Mouse (Mus musculus): ENCODE results near the gene Exosc8.
"Not testable (repeated sequence)": the region's sequence is repeated elsewhere in the genome, so short reads cannot be mapped to it uniquely, and the experiment has no call there.

The Exosc8 gene

GRCm38 (mm10) chr3:54734411-54735246 lies 564 bp downstream of the Exosc8 start:
- DNase-seq: peak; percentile 82 to 84

DNA sequence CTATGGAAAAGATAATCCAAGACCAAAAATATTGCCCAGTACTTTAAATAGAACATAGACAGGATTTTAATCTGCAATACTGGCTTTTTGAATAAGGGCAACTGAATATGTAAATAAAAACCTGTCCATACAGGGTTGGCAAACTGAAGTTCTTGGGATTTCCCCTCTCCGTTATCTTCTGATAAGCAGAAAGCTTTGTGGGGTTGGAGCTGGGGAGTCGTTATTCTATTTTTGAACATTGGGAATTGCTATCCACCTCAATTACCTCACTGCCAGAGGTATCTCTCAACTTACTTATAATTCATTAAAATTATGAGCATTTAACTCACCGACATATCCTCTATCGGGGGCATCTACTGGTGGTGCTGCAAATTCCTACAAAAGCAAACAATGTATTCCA lies 2.8 kb downstream of the Exosc8 start:
- no peak for DNase-seq

- DNase-seq: no peak
Measured at GRCm38 (mm10) chr3:54731626-54732150, 3.5 kb downstream of the Exosc8 start.

GRCm38 (mm10) chr3:54728100-54728499 lies 7.1 kb downstream of the Exosc8 start:
- DNase-seq: no peak

DNA sequence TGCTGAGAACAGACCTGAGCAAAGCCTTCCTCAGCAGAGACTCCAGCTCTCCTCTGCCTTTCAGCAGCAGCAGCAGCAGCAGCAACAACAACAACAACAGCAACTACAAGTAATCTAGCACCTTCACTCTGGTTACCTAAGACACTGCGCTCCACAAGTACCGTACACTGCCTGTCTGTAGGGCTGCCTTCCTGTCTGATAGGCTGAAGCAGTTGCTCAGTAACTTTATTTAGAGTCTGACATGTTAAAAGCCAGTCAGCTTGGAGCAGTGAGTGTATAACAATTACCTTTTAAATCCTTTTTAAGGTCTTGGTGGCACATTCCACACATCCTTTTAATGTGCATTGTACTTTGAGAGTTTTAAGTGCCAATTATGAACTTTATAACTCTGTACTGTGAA lies 7.6 kb downstream of the Exosc8 start:
- DNase-seq: no peak

- DNase-seq: no peak
Measured at GRCm38 (mm10) chr3:54725344-54725743, 9.8 kb downstream of the Exosc8 start.

DNA sequence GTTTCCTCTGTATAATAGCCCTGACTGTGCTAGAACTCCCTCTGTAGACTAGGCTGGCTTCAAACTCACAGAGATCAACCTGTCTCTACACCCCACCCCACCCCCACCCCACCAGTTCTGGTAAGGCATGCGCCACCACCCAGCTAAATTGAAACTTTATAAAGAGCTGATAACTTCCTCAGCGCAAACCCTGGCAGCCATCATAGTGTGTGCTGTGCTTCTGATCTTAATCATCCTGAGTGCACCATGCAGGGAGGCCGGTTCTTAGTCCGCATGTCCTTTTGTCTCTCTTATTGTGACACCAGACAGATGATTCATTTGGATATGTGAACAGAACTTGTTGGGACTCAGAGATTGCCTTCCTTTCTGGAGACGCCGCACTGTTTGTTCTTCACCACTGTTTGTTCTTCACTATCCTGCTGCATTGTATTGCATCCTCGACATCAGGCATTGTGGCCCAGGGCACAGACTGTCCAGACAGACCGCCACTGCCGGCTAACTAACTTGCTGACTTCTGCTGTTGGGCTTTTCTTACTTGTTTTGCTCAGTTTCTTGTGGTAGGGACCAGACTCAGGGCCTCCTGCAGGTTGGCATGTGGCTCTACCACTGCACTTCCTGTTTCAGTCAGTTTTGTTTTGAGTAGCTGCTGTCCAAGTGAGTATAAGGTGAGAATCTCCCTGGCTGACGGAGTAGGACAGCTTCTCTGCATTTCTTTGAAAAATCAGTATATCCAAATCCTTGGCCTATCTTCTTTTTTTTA lies 11.3 kb downstream of the Exosc8 start:
- DNase-seq: peak in 1 of 2 experiments; percentile 9

- no peak for DNase-seq
Measured at GRCm38 (mm10) chr3:54718947-54719346, 16.2 kb downstream of the Exosc8 start.

- no peak for DNase-seq
Measured at GRCm38 (mm10) chr3:54717348-54717747, 17.8 kb downstream of the Exosc8 start.

- DNase-seq: no peak
Measured at GRCm38 (mm10) chr3:54715461-54715860, 19.7 kb downstream of the Exosc8 start.

GRCm38 (mm10) chr3:54714253-54714652 lies 20.9 kb downstream of the Exosc8 start, which contains the start of gene Gm21958:
Gene Gm21958 (minus strand): TSS chr3:54714353.
- DNase-seq: no peak

- DNase-seq: peak in 1 of 2 experiments; percentile 9
Measured at GRCm38 (mm10) chr3:54708972-54709371, 26.2 kb downstream of the Exosc8 start.

DNA sequence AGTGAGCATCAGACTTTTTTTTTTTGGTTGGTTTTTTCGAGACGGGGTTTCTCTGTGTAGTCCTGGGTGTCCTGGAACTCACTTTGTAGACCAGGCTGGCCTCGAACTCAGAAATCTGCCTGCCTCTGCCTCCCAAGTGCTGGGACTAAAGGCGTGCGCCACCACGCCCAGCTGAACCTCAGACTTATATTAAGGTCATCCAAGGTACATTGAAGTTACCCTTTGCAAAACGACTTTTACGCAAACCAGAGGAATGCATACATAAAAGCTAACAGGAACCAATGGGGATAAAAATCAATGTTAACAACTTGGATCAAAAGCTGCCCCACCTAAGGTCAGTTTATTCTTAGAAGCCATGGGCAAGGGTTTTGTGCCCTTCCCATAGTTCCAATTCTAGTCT lies 31.1 kb downstream of the Exosc8 start:
- not testable (repeated sequence) for DNase-seq

DNA sequence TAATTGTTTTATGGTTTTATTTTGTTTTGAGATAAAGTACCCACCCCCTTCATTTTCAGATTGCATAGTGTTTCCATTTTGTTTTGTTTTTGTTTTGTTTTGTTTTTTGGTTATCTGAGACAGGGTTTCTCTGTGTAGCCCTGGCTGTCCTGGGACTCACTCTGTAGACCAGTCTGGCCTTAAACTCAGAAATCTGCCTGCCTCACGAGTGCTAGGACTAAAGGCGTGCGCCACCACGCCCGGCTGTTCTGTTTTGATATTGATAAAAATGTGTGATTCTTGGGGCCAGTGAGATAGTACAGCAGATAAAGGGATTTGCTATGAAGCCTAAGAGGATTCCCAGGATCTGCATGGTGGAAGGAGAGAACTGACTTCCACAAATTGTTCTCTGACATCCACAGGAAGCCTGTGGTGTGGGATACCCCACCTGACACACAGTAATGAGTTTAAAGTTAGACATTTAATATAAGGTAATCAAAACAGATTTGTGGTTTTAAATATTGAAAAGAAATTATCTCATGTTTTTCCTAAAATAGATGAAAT lies 35.4 kb downstream of the Exosc8 start:
- DNase-seq: no peak

DNA sequence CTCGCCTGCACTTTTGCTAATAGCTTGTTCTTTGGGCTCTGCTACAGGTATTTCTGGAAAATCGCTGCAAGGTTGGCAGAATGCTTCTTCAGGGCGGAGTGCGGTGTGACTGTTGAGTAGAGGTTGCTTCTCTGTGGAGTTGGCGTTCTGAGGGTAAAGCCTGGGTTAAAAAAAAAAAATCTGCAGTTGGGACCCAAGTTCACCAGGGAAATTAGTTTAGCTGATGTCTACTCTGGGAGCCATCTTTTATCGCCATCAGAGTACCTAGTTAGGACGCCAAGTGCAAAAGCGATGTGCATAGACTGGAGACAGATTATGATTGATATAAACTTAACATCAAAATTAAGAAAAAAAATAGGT lies 42.2 kb downstream of the Exosc8 start:
- DNase-seq: no peak

GRCm38 (mm10) chr3:54692202-54693055 lies 42.8 kb downstream of the Exosc8 start, which contains the start of gene Supt20:
Gene Supt20 (plus strand): TSS chr3:54692807.
- peak; percentile 88 to 92 for DNase-seq

DNA sequence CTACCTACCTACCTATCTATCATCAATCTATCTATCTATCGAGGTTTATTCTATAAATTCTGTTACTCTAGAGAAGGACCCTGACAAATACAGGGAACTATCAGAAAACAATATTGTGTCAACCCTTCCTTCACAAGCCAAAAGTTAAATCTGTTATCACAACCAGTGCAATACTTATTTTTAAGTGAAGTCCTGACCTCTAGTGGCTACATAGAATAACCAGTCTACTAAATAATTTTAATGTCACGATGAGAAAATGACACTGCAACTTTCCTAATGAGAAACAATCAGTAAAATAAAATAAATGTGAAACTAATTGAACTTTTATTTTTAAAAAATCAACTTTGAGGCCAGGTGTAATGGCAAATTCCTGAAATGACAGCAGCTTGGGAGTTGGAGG lies 46.1 kb downstream of the Exosc8 start:
- no peak for DNase-seq

- DNase-seq: no peak
Measured at GRCm38 (mm10) chr3:54687245-54687644, 47.9 kb downstream of the Exosc8 start.

- no peak for DNase-seq
Measured at GRCm38 (mm10) chr3:54685202-54685601, 50.0 kb downstream of the Exosc8 start.

DNA sequence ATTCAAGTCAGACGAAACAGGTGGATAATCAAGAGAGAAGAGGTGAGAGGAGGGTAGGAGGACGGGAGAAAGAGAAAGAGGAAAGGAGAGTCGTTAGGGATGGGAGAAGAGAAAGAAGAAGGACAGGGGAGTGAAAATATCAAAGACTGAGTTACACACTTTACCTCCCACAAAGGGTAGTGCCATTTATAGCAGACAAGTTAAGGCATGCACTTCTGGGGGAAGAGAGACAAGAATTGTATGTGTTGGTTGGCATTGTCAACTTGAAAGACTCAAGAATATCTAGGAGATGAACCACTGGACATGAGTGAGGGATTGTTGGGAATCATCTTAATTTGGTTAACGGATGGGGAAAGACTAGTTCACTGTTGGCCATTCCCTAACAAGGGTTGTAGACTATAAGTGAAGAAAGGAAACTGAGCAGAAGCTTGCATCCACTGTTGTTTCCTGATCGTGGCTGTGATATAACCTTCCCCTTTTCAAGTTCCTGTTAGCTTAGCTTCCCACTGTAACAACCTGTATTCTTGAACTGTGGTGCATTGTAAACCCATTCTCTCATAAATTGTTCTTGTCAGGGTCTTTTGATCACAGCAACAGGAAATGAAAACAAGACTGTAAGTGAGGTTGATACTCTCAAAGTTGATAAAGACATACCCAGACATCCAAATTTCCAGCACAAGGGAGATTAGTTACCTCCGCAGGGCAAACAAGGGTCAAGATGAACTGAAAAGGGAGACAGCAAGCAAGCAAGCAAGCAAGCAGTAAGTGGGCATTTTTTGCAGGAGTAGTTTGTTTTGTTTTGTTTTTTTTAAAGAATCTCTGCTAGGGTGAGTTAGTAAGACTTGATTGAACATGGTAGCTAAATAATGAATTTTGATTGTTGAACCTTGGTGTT lies 53.6 kb downstream of the Exosc8 start:
- DNase-seq: no peak
